Mouse (Mus musculus) stomach, postnatal 0 days (tissue): ENCODE measurements around the gene Asb3. TPM values are rescaled to one million over a fixed set of nuclear protein-coding genes. Genes with fewer than 3 reads are reported as not detected.

ENCODE experiments used
- ATAC-seq: fragments of 200-750 bp; cut with Nextera tagmentation; 2 replicates; pipeline ENCODE4 v1.8.0; 2017; ENCODE audit not compliant: low FRiP score, low TSS enrichment
- DNase-seq: peaks from one replicate; pipeline ENCODE4 v3.0.0-alpha.2; 2016; ENCODE audit warnings: low spot score
- H3K27ac ChIP-seq: fragments of 300-500 bp; sonication (generic); replicated peaks from 2 replicates; pipeline ENCODE4 v1.5.1; 2014; ENCODE audit warnings: mild to moderate bottlenecking, control low read depth
- H3K27me3 ChIP-seq: fragments of 300-500 bp; sonication (generic); 2 replicates; pipeline ENCODE4 v1.6.1; 2014; ENCODE audit warnings: low read length; ENCODE audit not compliant: control insufficient read depth, insufficient read depth
- H3K36me3 ChIP-seq: fragments of 300-500 bp; sonication (generic); 2 replicates; pipeline ENCODE4 v1.6.1; 2014; ENCODE audit warnings: low read length, mixed read lengths; ENCODE audit not compliant: control insufficient read depth, insufficient read depth
- H3K4me1 ChIP-seq: fragments of 300-500 bp; sonication (generic); replicated peaks from 2 replicates; pipeline ENCODE4 v1.6.1; 2014; ENCODE audit warnings: antibody characterized with exemption; ENCODE audit not compliant: control insufficient read depth, insufficient read depth
- H3K4me2 ChIP-seq: fragments of 300-500 bp; sonication (generic); replicated peaks from 2 replicates; pipeline ENCODE4 v1.6.1; 2014; ENCODE audit warnings: low read depth, mild to moderate bottlenecking, control low read depth, moderate library complexity
- H3K4me3 ChIP-seq: fragments of 300-500 bp; sonication (generic); 2 replicates; pipeline ENCODE4 v1.5.1; 2014; ENCODE audit warnings: low read depth, low read length, control low read depth
- H3K9ac ChIP-seq: fragments of 300-500 bp; sonication (generic); 2 replicates; pipeline ENCODE4 v1.6.1; 2014; ENCODE audit warnings: mild to moderate bottlenecking, low read length, control low read depth, mixed read lengths
- H3K9me3 ChIP-seq: fragments of 300-500 bp; sonication (generic); 2 replicates; pipeline ENCODE4 v1.6.1; 2016; ENCODE audit warnings: low read length; ENCODE audit not compliant: control insufficient read depth
- CTCF ChIP-seq: IDR thresholded peaks from 2 replicates; pipeline ENCODE4 v1.5.1; 2016; ENCODE audit warnings: antibody characterized with exemption, low read depth, mild to moderate bottlenecking, moderate library complexity
- EP300 ChIP-seq: optimal IDR thresholded peaks from 2 replicates; pipeline ENCODE3; 2016; ENCODE audit warnings: antibody characterized with exemption
- WGBS: fragments of 180-500 bp; shearing (Covaris S2); extraction: QIAGEN DNeasy Blood & Tissue Kit; methylation state at CpG from one replicate; pipeline ENCODE4 v1.1.7; 2014; 5-methylcytosine and 5-hydroxymethylcytosine counted together
- polyA plus RNA-seq: library from polyadenylated mRNA; unstranded; fragments of >200 nt; fragmentation: Nextera tagmentation; extraction: Ambion mirVana; gene quantifications from 2 replicates; pipeline ENCODE4 v1.2.1, GENCODE M21; 2015

Gene Asb3
- polyA plus RNA-seq, 1 experiment from 2014 or later: 14.7 TPM

DNA sequence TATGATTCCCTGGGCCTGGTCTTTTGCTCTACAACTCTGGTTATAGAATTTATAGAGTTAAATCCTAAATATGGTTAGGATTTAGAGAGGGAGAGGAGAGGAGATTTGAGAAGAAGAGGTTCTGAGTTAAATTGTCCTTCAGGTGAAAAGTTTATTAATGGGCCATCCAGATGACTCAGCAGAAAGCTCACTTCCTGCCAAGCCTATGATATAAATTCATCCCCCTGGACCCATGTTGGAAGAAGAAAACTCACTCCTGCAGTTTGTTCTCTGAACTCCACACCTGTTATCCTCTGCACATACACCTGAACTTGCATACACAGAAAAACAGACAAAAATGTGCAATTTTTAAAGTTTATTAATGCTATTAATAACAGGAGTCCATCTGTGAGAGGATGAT is 14.1 kb downstream of the Asb3 start:
- no peak overlapping the region for H3K4me3 ChIP-seq
- H3K27ac ChIP-seq: no peak overlapping the region
- no peaks in the 10 kb centered on the region for H3K36me3 ChIP-seq
- H3K9ac ChIP-seq: no peak overlapping the region
- TF ChIP-seq CTCF (no peak), EP300 (no peak)
- no peak for ATAC-seq
- no peaks in the 10 kb centered on the region for H3K4me1 ChIP-seq
- H3K27me3 ChIP-seq: no peaks in the 10 kb centered on the region
- H3K4me2 ChIP-seq: no peak overlapping the region
- H3K9me3 ChIP-seq: no peaks in the 10 kb centered on the region
- DNase-seq: no peak

DNA sequence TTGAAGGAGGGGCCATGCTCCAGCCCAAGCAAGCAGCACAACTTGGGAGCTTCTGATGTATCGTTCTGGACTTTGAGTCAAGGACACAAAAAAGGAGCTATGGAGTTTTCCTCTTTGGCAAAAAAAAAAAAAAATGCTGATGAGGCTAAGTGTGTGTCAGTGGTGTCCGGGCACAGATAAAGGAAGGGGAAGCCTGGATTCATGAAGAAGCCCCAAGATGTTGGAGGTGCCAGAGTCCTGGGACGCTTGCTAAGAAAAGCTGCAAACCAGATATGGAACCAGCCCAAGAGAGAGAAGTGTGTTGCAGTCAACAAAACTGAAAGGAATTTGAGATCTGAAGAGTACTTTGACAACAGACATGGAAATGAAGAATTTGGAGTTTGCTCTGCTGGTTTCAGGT is 27.1 kb downstream of the Asb3 start:
- Histone ChIP-seq H3K9ac (no peak overlapping the region), H3K4me2 (no peak overlapping the region), H3K4me1 (no peaks in the 10 kb centered on the region), H3K27ac (no peak overlapping the region), H3K27me3 (no peaks in the 10 kb centered on the region), H3K4me3 (no peak overlapping the region), H3K36me3 (no peaks in the 10 kb centered on the region), H3K9me3 (no peaks in the 10 kb centered on the region)
- 89% methylated on average over 3 of the region's 3 CpGs for WGBS
- DNase-seq: no peak
- TF ChIP-seq EP300 (no peak), CTCF (no peak)
- no peak for ATAC-seq

DNA sequence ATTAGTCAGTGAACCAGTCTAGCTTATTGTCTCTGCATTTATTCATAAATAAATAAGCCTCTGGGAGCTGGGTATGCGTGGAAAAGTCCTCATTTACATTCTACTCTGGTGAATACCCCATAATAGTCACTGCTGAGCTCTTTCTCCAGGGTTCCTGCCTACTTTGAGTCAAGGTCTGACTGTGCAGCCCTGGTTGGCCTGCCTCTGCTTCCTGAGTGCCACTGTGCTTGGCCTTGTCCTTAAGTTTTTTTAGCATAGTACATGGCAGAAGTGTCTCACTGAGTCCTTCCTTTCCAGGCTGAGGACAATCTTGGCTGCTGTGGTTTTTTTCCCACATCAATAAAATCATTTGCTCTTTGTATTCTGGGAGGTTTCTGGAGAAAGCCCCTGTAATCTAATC is 35.4 kb downstream of the Asb3 start:
- TF ChIP-seq EP300 (no peak), CTCF (no peak)
- 53% methylated on average over 1 of the region's 1 CpGs for WGBS
- Histone ChIP-seq H3K9me3 (no peaks in the 10 kb centered on the region), H3K4me1 (no peaks in the 10 kb centered on the region), H3K4me2 (no peak overlapping the region), H3K27ac (no peak overlapping the region), H3K4me3 (no peak overlapping the region), H3K9ac (no peak overlapping the region), H3K27me3 (no peaks in the 10 kb centered on the region), H3K36me3 (no peaks in the 10 kb centered on the region)
- ATAC-seq (no peak), DNase-seq (no peak)

DNA sequence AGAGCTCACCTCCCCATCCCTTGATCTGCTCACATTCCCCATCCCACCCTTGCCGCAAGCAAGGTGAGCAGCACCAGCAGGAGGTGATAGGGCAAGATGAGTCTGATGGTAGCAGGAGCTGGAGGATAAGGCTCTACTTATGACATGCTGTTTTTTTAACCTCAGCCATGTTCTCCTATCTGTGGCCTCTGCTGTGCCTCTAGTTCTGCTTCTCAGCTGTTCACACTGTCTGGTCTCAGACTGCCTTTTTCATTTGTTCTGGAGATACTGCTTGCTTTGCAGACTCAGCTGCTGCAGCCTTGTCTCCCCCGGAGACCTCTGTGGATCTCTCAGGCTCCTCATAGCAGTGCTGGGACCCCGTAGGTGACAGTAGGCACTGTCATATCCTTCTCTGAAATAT is 38.1 kb downstream of the Asb3 start:
- DNase-seq (no peak), ATAC-seq (no peak)
- Histone ChIP-seq H3K4me2 (no peak overlapping the region), H3K9ac (no peak overlapping the region), H3K4me1 (no peaks in the 10 kb centered on the region), H3K9me3 (no peaks in the 10 kb centered on the region), H3K4me3 (no peak overlapping the region), H3K27me3 (no peaks in the 10 kb centered on the region), H3K36me3 (no peaks in the 10 kb centered on the region; the same call in 1 of the 2 replicates), H3K27ac (no peak overlapping the region)
- WGBS: 92% methylated on average over 3 of the region's 3 CpGs
- no peak for TF ChIP-seq EP300
- no peak for TF ChIP-seq CTCF

DNA sequence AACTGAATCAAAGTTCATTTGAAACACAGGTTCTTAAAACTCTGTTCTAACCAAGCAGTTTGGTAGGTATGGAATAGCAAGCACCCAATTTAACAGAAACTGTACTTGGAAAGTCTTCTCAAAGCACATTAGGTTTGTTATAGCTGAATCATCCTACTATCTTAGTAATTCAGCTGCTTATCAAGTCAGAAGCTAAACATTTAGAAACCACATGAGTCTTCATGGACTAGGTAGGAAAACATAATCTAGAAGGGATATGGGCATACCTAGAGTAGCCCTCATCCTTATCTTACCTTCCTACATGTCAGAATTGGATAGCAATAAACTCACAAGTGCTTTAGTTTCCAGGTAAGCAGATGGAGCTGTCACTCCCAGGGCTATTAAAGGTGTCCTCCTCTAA is 42.9 kb downstream of the Asb3 start:
- ATAC-seq: no peak
- TF ChIP-seq EP300 (no peak), CTCF (no peak)

DNA sequence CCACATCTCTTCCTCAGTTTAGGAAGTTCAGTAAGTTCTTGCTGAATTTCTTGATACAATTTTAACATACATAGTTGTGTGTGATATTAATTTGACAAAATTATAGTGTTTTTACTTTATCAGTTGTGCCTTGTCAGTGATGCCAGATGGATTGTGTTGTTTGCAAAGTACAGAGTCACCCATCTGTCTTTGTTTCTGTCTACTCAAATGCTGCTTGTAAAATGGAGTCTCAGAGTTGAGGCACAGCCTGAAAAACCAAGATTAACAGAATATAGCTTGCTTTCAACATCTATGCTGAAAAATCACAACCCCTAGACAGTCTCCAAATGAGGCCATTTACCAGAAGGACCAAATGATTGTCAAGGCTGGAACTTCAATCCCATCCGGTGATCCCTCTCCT is 43.3 kb downstream of the Asb3 start:
- WGBS: 100% methylated on average over 1 of the region's 1 CpGs
- TF ChIP-seq EP300: no peak

More for the DNA sequence above, 42.9 kb downstream of the Asb3 start:
- H3K36me3 ChIP-seq: no peaks in the 10 kb centered on the region; the same call in 1 of the 2 replicates
- H3K27me3 ChIP-seq: no peaks in the 10 kb centered on the region
- H3K9ac ChIP-seq: no peak overlapping the region
- H3K4me3 ChIP-seq: no peak overlapping the region
- no peak overlapping the region for H3K4me2 ChIP-seq
- no peaks in the 10 kb centered on the region for H3K9me3 ChIP-seq
- no peaks in the 10 kb centered on the region for H3K4me1 ChIP-seq
- H3K27ac ChIP-seq: no peak overlapping the region
- DNase-seq: no peak

More for the DNA sequence above, 43.3 kb downstream of the Asb3 start:
- Histone ChIP-seq H3K4me2 (no peak overlapping the region), H3K4me3 (no peak overlapping the region), H3K27me3 (no peaks in the 10 kb centered on the region), H3K4me1 (no peaks in the 10 kb centered on the region), H3K27ac (no peak overlapping the region), H3K9me3 (no peaks in the 10 kb centered on the region), H3K36me3 (no peaks in the 10 kb centered on the region; the same call in 1 of the 2 replicates), H3K9ac (no peak overlapping the region)
- no peak for DNase-seq
- ATAC-seq: no peak
